Mouse (Mus musculus): ENCODE data around the gene Col4a1.

GRCm38 (mm10) chr8:11253041-11253440 lies 59.6 kb downstream of the Col4a1 start:
- TF ChIP-seq POLR2A (IDR thresholded peaks at IDR 0.05; ENCODE audit: low read depth, low read length) = no peak
- TF ChIP-seq CTCF (IDR thresholded peaks at IDR 0.05; ENCODE audit: extremely low read depth, insufficient read length, insufficient replicate concordance, low read depth, low read length) = no peak

Measured in small intestine, adult 2 months (tissue).